Mouse (Mus musculus) forebrain, embryonic 12.5 days (tissue): ENCODE data around the gene Pou6f1. TPM values are rescaled to one million over a fixed set of nuclear protein-coding genes. Genes with fewer than 3 reads are reported as not detected.
"Not testable (repeated sequence)": the region's sequence is repeated elsewhere in the genome, so short reads cannot be mapped to it uniquely, and the experiment has no call there.

Experiments used
- ATAC-seq: fragments of 200-750 bp; cut with Nextera tagmentation; 2 replicates; pipeline ENCODE4 v1.8.0; 2017; ENCODE audit warnings: moderate TSS enrichment; ENCODE audit not compliant: low FRiP score
- H3K27ac ChIP-seq: fragments of 300-500 bp; sonication (generic); 2 replicates; pipeline ENCODE4 v1.5.1; 2016; ENCODE audit warnings: mild to moderate bottlenecking
- H3K27me3 ChIP-seq: fragments of 300-500 bp; sonication (generic); 2 replicates; pipeline ENCODE4 v1.6.1; 2016; ENCODE audit warnings: mild to moderate bottlenecking
- H3K36me3 ChIP-seq: fragments of 300-500 bp; sonication (generic); replicated peaks from 2 replicates; pipeline ENCODE4 v1.6.1; 2016; ENCODE audit warnings: mild to moderate bottlenecking
- H3K4me1 ChIP-seq: fragments of 300-500 bp; sonication (generic); 2 replicates; pipeline ENCODE4 v1.6.1; 2016
- H3K4me2 ChIP-seq: fragments of 300-500 bp; sonication (generic); 2 replicates; pipeline ENCODE4 v1.6.1; 2016; ENCODE audit warnings: mild to moderate bottlenecking, moderate library complexity
- H3K4me3 ChIP-seq: fragments of 300-500 bp; sonication (generic); replicated peaks from 2 replicates; pipeline ENCODE4 v1.5.1; 2016; ENCODE audit warnings: mild to moderate bottlenecking
- H3K9ac ChIP-seq: fragments of 300-500 bp; sonication (generic); 2 replicates; pipeline ENCODE4 v1.6.1; 2016; ENCODE audit warnings: mild to moderate bottlenecking
- H3K9me3 ChIP-seq: fragments of 300-500 bp; sonication (generic); 2 replicates; pipeline ENCODE4 v1.6.1; 2016
- WGBS: fragments of 180-500 bp; shearing (Covaris S2); methylation state at CpG from one replicate; pipeline ENCODE4 v1.1.7; 2016; 5-methylcytosine and 5-hydroxymethylcytosine counted together
- polyA plus RNA-seq: library from polyadenylated mRNA; unstranded; fragments of >200 nt; fragmentation: Nextera tagmentation; extraction: Ambion mirVana; gene quantifications from 2 replicates; pipeline ENCODE4 v1.2.1, GENCODE M21; 2016

Gene Pou6f1
- polyA plus RNA-seq, 1 experiment from 2014 or later, result 27.3 TPM

DNA sequence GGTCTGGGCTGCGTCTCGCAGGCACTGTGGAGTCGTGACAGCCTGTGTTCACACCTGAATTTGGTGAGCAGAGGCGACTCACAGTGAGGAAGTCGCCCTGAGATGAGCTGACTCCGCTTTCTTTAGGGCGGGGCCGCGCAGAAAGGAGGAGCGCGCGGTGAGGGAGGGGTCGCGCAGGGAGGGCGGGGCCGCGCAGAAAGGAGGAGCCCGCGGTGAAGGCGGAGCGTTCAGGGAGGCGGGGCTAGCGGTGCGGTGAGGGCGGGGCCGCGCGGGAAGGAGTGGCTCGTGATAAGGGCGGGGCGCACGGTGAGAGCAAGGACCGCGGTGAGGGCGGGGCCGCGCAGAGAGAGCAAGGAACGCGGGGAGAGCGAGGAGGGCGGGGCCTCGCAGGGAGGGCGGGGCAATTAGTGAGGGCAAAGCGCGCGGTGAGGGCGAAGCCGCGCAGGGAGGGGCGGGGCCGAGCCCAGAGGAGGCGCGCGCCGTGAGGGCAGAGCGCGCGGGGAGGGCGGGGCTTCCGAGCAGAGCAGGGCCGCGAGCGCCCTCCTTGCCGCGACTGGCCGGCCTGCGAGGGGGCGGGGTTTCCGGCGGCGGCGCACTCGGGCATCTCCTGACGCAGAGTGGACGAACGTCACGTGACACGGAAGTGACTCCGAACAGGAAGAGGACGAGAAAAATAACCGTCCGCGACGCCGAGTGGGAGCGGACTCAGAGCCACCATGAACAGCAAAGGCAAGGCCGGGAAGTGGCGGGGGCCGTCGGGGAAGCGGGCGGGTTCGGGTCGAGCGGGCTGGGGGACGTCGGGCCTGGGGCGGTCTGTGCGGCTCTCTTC lies 15.4 kb upstream of the Pou6f1 start, which contains the start of gene Dazap2:
Dazap2 (plus strand) TSS at position 354 of the 829 bp plus-strand sequence.
- peak within 1 kb of the TSS; percentile 85 for H3K4me2 ChIP-seq
- H3K9ac ChIP-seq, result peak within 1 kb of the TSS; percentile 87
- ATAC-seq, result peak; percentile 88
- peaks cover 22% of the 10 kb centered on the region for H3K4me1 ChIP-seq
- no peaks in the 10 kb centered on the region for H3K9me3 ChIP-seq
- peak within 1 kb of the TSS; percentile 81 for H3K4me3 ChIP-seq
- under 1% methylated on average over 99 of the region's 99 CpGs for WGBS
- H3K27ac ChIP-seq, result peak within 1 kb of the TSS; percentile 93
- H3K27me3 ChIP-seq, result peaks cover 3% of the 10 kb centered on the region; the same call in 1 of the 2 replicates
- H3K36me3 ChIP-seq, result peaks cover 29% of the 10 kb centered on the region

DNA sequence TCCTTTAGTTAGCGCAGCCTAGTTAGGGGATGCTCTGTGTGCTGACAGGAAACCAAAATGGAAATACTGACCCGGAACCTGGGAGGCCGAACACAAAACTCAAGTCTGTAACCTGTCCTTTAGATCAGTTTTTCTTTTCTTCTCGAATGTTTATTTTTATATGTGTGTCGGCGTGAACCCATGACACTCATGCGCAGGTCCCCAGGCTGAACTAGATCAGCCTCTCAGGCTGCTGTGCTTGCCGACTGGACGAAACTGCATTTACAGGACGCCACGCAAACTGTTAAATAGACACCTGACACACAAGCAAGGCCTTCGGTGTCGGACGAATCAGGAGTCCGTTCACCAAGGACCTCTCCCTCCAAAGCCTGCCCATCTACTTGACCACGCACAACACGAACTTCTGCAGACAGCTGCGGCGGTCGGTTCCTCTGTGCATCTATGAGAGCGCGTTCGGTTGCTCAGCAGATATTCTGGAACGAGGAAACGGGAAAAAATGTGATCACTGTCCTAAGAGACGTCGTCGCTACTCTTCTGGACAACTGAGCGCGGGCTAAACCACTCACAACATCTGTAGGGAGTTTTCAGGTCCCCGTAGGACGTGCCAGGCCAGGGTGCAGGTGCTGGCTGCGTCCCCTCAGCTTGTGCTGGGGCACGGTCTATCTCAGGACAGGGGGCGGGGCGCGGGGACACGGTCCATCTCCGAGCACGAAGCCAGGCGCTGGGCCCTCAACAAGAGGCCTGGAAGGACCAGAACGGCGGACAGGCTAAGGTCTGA lies 14.6 kb upstream of the Pou6f1 start:
- H3K9ac ChIP-seq, result peak overlapping the region; percentile 87
- 11% methylated on average over 43 of the region's 43 CpGs for WGBS
- H3K27me3 ChIP-seq, result peaks cover 6% of the 10 kb centered on the region; the same call in 1 of the 2 replicates
- H3K36me3 ChIP-seq, result peaks cover 21% of the 10 kb centered on the region
- H3K27ac ChIP-seq, result peak overlapping the region; percentile 93
- no peak for ATAC-seq
- H3K4me3 ChIP-seq, result peak overlapping the region; percentile 81
- peak overlapping the region; percentile 73 for H3K4me2 ChIP-seq
- H3K4me1 ChIP-seq, result peaks cover 26% of the 10 kb centered on the region
- H3K9me3 ChIP-seq, result no peaks in the 10 kb centered on the region

DNA sequence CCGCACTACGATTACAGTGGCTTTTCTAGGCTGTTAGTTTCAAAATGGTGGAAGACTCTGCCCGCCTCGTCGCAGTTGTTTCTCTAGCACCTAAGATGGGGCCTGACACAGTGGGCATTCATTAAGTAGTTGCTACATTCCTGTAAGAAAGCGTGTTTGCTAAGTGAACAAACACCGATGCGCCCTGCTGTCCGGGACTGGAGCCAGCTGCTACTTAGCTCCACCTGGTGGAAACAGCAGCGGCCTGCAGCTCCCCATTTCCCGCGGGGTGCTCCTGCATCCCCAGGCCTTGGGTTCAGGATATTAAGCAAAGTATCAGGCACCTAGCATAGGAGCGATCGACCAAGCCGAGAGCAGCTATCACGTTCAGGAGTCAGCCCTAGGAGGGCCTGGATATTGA lies 13.8 kb upstream of the Pou6f1 start:
- peak overlapping the region; percentile 19; the same call in 1 of the 2 replicates for H3K4me3 ChIP-seq
- 8% methylated on average over 16 of the region's 16 CpGs for whole genome bisulfite sequencing
- H3K4me2 ChIP-seq, result peak overlapping the region; percentile 43
- H3K4me1 ChIP-seq, result peaks cover 28% of the 10 kb centered on the region
- H3K27ac ChIP-seq, result no peak overlapping the region
- ATAC-seq, result no peak
- 0 out of 2 replicates have a peak overlapping the region, but pooled peaks have one; percentile 27 for H3K9ac ChIP-seq
- peaks cover 12% of the 10 kb centered on the region for H3K36me3 ChIP-seq
- peaks cover 6% of the 10 kb centered on the region; the same call in 1 of the 2 replicates for H3K27me3 ChIP-seq
- no peaks in the 10 kb centered on the region for H3K9me3 ChIP-seq

DNA sequence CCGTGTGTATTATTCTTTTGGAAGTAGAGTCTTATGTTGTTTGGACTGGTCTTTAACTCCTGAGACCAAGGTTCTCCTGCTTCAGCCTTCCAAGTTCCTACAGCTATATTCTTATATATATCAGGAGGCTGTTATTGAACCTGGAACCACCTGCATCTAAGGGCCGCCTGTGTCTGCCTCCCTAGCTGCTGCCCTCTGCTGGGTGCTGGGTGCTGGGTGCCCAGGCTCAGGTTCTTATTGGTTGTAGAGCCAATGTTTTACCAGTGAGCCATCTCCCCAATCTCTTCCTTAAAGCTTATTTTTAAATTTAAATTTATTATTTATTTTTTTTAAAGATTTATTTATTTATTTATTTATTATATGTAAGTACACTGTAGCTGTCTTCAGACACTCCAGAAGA lies 12.6 kb upstream of the Pou6f1 start:
- no peak overlapping the region for H3K4me2 ChIP-seq
- peaks cover 6% of the 10 kb centered on the region; the same call in 1 of the 2 replicates for H3K27me3 ChIP-seq
- H3K4me3 ChIP-seq, result no peak overlapping the region
- no peak for ATAC-seq
- no peaks in the 10 kb centered on the region for H3K9me3 ChIP-seq
- H3K27ac ChIP-seq, result no peak overlapping the region
- H3K4me1 ChIP-seq, result peaks cover 28% of the 10 kb centered on the region
- H3K36me3 ChIP-seq, result peaks cover under 1% of the 10 kb centered on the region
- 69% methylated on average over 2 of the region's 2 CpGs for WGBS
- no peak overlapping the region for H3K9ac ChIP-seq

DNA sequence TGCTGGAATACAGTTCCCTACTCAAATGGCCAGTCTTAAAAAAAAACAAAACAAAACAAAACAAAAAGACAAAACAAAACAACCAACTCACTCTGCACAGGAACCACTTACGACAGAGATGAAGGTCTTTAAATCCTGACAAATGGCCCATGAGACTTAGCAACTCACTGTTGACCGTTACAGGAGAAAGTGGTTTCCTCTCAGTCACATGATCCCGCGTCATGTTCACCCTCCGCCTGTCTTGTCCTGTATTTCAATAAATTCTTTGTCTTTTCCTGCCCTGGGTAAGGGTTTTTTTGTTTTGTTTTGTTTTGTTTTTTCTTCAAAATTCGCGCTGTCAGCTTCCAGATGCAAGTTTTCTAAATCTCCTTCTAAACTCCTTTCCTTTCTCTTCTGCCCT lies 12.2 kb upstream of the Pou6f1 start:
- peaks cover 26% of the 10 kb centered on the region for H3K4me1 ChIP-seq
- no peaks in the 10 kb centered on the region for H3K9me3 ChIP-seq
- H3K36me3 ChIP-seq, result no peaks in the 10 kb centered on the region; the same call in 1 of the 2 replicates
- H3K27ac ChIP-seq, result no peak overlapping the region
- peaks cover 6% of the 10 kb centered on the region; the same call in 1 of the 2 replicates for H3K27me3 ChIP-seq
- H3K9ac ChIP-seq, result no peak overlapping the region
- H3K4me2 ChIP-seq, result no peak overlapping the region
- no peak overlapping the region for H3K4me3 ChIP-seq
- 91% methylated on average over 7 of the region's 7 CpGs for WGBS
- no peak for ATAC-seq

DNA sequence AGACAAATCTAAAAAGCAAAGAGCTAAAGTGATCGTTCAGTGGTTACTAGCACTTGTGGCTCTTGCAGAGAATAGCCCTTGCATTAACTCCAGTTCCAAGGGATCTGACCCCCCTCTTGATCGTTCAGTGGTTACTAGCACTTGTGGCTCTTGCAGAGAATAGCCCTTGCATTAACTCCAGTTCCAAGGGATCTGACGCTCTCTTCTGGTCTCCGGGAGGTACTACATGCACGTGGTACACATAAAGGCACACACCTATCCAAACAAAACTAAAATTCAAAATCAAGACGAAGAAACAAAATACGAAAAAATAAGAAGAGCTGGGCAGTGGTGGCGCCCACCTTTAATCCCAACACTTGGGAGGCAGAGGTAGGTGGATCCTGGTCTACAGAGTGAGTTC lies 6.9 kb upstream of the Pou6f1 start:
- Histone ChIP-seq H3K27me3 (peaks cover 26% of the 10 kb centered on the region), H3K4me1 (peaks cover 22% of the 10 kb centered on the region)
- not testable (repeated sequence) for H3K36me3 ChIP-seq, H3K27ac ChIP-seq, H3K9me3 ChIP-seq, H3K4me3 ChIP-seq, H3K4me2 ChIP-seq, H3K9ac ChIP-seq, ATAC-seq
- WGBS, result 92% methylated on average over 8 of the region's 8 CpGs

DNA sequence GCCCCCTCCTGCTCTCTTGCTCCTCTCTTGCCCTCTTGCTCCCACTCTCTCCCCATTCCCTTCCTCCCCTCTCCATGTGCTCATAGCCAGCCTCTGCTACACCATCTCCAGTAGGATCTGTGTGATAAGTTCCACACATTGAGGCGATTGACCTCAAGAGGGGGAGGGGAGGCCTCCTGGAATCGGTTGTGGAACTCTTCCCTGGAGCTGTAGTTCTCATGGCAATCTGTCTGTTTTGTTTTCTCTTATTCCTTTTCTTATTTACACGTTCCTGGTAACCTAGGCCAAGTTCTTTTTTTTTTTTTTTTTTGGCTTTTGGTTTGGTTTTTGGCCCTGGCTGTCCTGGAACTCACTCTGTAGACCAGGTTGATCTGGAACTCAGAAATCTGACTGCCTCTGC lies 1.9 kb upstream of the Pou6f1 start:
- Histone ChIP-seq H3K4me3 (no peak overlapping the region), H3K27ac (no peak overlapping the region), H3K9me3 (no peaks in the 10 kb centered on the region), H3K4me1 (peaks cover 39% of the 10 kb centered on the region), H3K27me3 (peaks cover 38% of the 10 kb centered on the region), H3K36me3 (no peaks in the 10 kb centered on the region), H3K9ac (no peak overlapping the region), H3K4me2 (no peak overlapping the region)
- no peak for ATAC-seq
- 49% methylated on average over 3 of the region's 3 CpGs for WGBS

DNA sequence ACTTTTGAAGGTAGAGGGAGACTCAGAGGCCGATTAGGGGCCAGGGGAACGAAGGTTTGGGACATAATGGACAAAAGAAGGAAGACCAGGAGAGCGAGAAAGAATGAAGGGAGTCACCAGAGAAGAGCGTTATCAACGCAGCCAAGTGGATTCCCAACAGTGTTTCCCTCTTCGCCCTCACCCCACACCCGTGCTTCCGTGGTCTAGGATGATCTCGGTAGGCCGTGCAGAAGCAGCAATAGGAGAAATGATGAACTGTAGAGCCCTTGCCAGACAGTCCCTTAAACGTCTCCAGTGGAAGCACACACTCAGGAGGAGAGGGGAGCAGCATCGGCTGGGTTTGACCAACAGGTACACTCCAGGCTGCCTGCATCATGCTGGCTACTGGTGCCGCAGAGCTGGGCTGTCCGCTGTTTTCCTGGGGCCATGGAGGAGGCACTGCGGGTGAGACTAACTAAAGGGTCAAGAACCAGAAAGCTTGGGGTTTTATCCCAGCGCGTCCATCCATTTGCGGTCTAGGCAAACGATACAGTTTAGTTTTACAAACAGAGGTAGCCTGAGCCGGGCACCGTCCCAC lies 1.0 kb upstream of the Pou6f1 start:
- no peaks in the 10 kb centered on the region for H3K36me3 ChIP-seq

DNA sequence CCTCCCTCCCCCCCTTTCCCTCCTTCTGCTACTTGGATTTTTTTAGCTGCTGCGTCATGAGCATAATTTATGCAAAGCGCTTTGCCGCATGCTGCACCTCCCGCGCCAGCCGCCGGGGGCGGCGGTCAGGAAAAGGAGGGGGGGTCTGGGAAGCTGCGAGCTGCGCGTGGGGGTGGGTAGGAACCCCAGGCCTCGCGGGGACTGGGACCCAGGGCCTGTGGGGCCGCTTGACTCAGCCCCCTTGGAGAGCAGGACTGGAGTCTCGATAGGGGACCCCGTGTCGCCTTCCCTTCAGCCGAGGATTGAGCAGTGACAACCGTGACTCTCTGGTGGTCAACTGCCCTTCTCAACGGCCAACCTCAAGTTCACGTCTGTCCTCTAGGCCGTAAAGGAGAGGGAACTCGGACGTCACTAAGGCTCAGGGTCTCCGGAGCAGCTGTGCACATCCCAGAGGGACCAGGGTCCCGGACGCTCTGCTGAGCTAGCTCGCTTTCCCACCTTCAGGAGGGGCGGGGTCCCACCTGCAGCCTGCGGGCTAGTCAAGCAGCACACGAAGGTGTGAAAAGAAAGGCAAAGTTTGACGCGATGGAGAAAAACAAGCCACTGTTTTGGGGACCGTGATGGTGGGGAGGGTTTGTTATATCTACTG lies 387 bp upstream of the Pou6f1 start:
- Histone ChIP-seq H3K27ac (peak overlapping the region; percentile 83), H3K27me3 (peaks cover 35% of the 10 kb centered on the region), H3K36me3 (no peaks in the 10 kb centered on the region), H3K9me3 (no peaks in the 10 kb centered on the region), H3K4me1 (peaks cover 32% of the 10 kb centered on the region), H3K9ac (peak overlapping the region; percentile 95), H3K4me2 (peak overlapping the region; percentile 86), H3K4me3 (peak overlapping the region; percentile 92)
- 1% methylated on average over 26 of the region's 35 CpGs for WGBS
- ATAC-seq, result peak; percentile 76

More for the DNA sequence above, 1.0 kb upstream of the Pou6f1 start:
- H3K4me3 ChIP-seq, result peak overlapping the region; percentile 92
- no peak overlapping the region for H3K27ac ChIP-seq
- WGBS, result 13% methylated on average over 21 of the region's 21 CpGs
- no peaks in the 10 kb centered on the region for H3K9me3 ChIP-seq
- H3K4me2 ChIP-seq, result peak overlapping the region; percentile 86
- H3K9ac ChIP-seq, result no peak overlapping the region
- peaks cover 38% of the 10 kb centered on the region for H3K27me3 ChIP-seq
- H3K4me1 ChIP-seq, result peaks cover 38% of the 10 kb centered on the region
- no peak for ATAC-seq

DNA sequence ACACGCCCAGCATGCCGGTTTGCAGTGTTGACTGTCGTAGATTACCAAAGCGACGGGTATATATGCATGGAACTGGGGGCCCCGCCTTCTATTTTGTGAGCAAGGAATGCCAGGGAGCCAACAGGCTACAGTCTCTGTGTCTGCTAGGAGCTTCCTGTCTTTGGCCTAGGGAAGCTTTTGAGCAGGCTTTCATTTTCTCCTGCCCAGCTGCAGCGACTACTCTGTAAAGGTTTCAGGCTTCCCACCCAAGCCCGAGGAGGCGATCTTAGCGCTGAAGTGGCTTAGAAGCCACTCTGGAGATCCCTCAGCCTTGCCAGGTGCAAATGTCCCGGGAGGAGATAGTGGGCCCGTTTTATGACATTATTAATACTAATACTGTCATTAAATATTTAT lies 905 bp downstream of the Pou6f1 start:
- Histone ChIP-seq H3K36me3 (no peaks in the 10 kb centered on the region), H3K4me1 (peaks cover 22% of the 10 kb centered on the region), H3K4me3 (peak overlapping the region; percentile 92), H3K27me3 (peaks cover 32% of the 10 kb centered on the region), H3K9ac (peak overlapping the region; percentile 95), H3K4me2 (peak overlapping the region; percentile 86), H3K9me3 (no peaks in the 10 kb centered on the region), H3K27ac (peak overlapping the region; percentile 48; the same call in 1 of the 2 replicates)
- ATAC-seq, result peak; percentile 20; the same call in 1 of the 2 replicates
- 2% methylated on average over 12 of the region's 12 CpGs for whole genome bisulfite sequencing

DNA sequence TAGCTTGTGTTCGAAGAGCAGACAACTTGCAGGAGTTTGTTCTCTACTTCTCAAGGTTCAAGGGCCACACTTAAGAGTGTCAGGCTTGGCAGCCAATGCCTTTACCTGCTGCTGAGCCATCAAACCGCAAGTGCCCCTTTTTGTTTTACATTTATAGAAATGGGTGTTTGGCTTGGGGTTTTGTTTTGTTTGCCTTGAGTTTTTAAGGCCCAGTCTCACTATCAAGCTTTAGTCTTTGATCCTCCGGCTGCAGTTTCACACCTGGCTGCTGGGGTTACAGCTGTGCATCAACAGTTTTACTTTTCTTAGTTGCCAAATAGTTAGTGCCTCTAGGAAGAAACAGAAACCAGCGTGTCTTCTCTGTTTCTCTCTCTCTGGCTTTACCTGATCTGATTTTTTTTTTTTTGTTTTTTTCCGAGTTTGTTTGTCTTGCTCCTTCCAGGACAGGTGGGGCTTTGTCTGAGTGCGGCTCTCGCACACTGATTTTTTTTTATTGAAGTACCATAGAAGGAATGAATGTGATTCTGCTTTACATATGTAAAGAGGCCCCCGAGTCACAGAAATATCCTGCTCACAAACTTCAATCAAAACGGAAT lies 1.4 kb downstream of the Pou6f1 start:
- 28% methylated on average over 9 of the region's 9 CpGs for WGBS
- ATAC-seq, result no peak
- Histone ChIP-seq H3K4me3 (peak overlapping the region; percentile 92), H3K9ac (peak overlapping the region; percentile 95), H3K27me3 (peaks cover 27% of the 10 kb centered on the region), H3K9me3 (no peaks in the 10 kb centered on the region), H3K36me3 (no peaks in the 10 kb centered on the region), H3K4me1 (peaks cover 22% of the 10 kb centered on the region), H3K4me2 (peak overlapping the region; percentile 86), H3K27ac (no peak overlapping the region)
